Mouse (Mus musculus): ENCODE results near the gene 1700001C19Rik.
A peak's percentile ranks its signal among the peaks of the same experiment; 100 is the strongest.

Gene 1700001C19Rik

GRCm38 (mm10) chr17:47373991-47374390 is 63.2 kb downstream of the 1700001C19Rik start:
- DNase-seq (ENCODE audit: low read depth, low spot score): no peak

- peak; percentile 75 for DNase-seq (ENCODE audit: low read depth, low spot score)
Measured at GRCm38 (mm10) chr17:47371451-47371850, 65.7 kb downstream of the 1700001C19Rik start.

GRCm38 (mm10) chr17:47369087-47369443 is 68.1 kb downstream of the 1700001C19Rik start:
- no peak for DNase-seq (ENCODE audit: low read depth, low spot score)

GRCm38 (mm10) chr17:47368401-47369086 is 68.6 kb downstream of the 1700001C19Rik start, which contains the start of gene Mrps10:
Gene Mrps10, plus strand, starts transcription at chr17:47368887.
- peak; percentile 97 for DNase-seq (ENCODE audit: low read depth, low spot score)

Data from brain, adult 2 months (tissue).